Mouse (Mus musculus): Measurements from ENCODE around the gene Pomt2.

DNA sequence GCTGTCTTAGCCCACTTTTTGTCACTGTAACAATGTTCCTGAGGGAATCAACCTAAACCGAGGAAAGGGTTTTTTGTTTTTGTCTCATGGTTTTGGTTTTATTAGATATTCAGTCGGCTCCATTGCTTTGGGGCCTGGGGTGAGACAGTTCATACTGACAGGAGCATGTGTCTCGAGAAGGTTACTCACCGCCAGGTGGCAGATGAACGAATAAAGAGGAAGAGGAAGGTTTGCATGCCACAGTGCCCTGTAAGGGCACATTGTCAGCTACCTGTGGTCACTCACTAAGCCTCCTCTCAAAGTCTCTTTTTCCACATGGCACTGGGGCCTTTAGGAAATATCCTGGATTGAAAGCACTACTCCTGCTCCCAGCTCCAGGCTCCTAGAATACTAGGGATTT, 77.2 kb downstream of the Pomt2 start:
- TF ChIP-seq EP300 (IDR thresholded peaks at IDR 0.05; ENCODE audit: insufficient read depth, low read depth, low read length), result no peak
- no peak for TF ChIP-seq CTCF (IDR thresholded peaks at IDR 0.05; ENCODE audit: low read depth, low read length)
- no peak for TF ChIP-seq POLR2A (IDR thresholded peaks at IDR 0.05; ENCODE audit: insufficient read depth, low read length)

All from ES-Bruce4 (cell line).